In genomic region chr5:128904113-128904512, GRCm38 (mm10) we compare ENCODE assay signal across 14 mouse cellular contexts. TPM values are rescaled to one million over a fixed set of nuclear protein-coding genes. Genes with fewer than 3 reads are reported as not detected.
DNase-seq lines count a peak whose midpoint lies in the region; ATAC-seq and TF ChIP-seq lines count a peak whose summit lies in the region.
"Had no signal": no experiment of that assay in that cellular context is flagged by ENCODE, and none has a peak within 500 bp of the region (broad histone marks: within the 10 kb centered on the region; RNA-seq: fewer than 3 reads in every experiment).

No protein-coding gene starts in this region.

- H3K9me3 ChIP-seq in forebrain, embryonic 12.5 days = no peaks in the 10 kb centered on the region
- H3K9me3 ChIP-seq in forebrain, embryonic 16.5 days (ENCODE audit: control insufficient read depth, low read length) = no peaks in the 10 kb centered on the region
- H3K9me3 ChIP-seq in E14TG2a.4 (ENCODE audit: low read length) = no peaks in the 10 kb centered on the region
- H3K9me3 ChIP-seq in midbrain, embryonic 14.5 days (ENCODE audit: control insufficient read depth, low read length) = no peaks in the 10 kb centered on the region
- H3K9me3 ChIP-seq in heart, embryonic 11.5 days (replicated peaks; ENCODE audit: control insufficient read depth, low read length) = no peaks in the 10 kb centered on the region
- H3K9me3 ChIP-seq: heart, embryonic 10.5 days; limb, embryonic 12.5 days had no signal

- no peaks in the 10 kb centered on the region for H3K36me3 ChIP-seq in forebrain, embryonic 12.5 days (replicated peaks)
- no peaks in the 10 kb centered on the region for H3K36me3 ChIP-seq in forebrain, embryonic 16.5 days (ENCODE audit: control insufficient read depth, insufficient read depth)
- no peaks in the 10 kb centered on the region for H3K36me3 ChIP-seq in E14TG2a.4 (ENCODE audit: insufficient read depth, low read length)
- no peaks in the 10 kb centered on the region for H3K36me3 ChIP-seq in midbrain, embryonic 14.5 days (ENCODE audit: control insufficient read depth, insufficient read depth, low read length)
- no peaks in the 10 kb centered on the region for H3K36me3 ChIP-seq in heart, embryonic 11.5 days (ENCODE audit: control insufficient read depth, insufficient read depth, low read length)
- H3K36me3 ChIP-seq: heart, embryonic 10.5 days; limb, embryonic 12.5 days had no signal

- TF ChIP-seq CTCF in E14TG2a.4 (conservative IDR thresholded peaks at IDR 0.05; ENCODE audit: low read length) = no peak
- no peak for TF ChIP-seq CTCF in lung, adult 2 months (IDR thresholded peaks at IDR 0.05; ENCODE audit: insufficient read depth, low read length)

- H3K4me2 ChIP-seq in forebrain, embryonic 12.5 days = no peak overlapping the region
- H3K4me2 ChIP-seq in forebrain, embryonic 16.5 days (ENCODE audit: low read length) = no peak overlapping the region
- H3K4me2 ChIP-seq in midbrain, embryonic 14.5 days (ENCODE audit: low read length) = no peak overlapping the region
- no peak overlapping the region for H3K4me2 ChIP-seq in heart, embryonic 11.5 days
- H3K4me2 ChIP-seq: limb, embryonic 12.5 days had no signal

- H3K4me1 ChIP-seq in forebrain, embryonic 12.5 days = peaks cover 20% of the 10 kb centered on the region
- no peaks in the 10 kb centered on the region; the same call in 1 of the 2 replicates for H3K4me1 ChIP-seq in forebrain, embryonic 16.5 days (replicated peaks; ENCODE audit: control insufficient read depth, insufficient read depth, low read length)
- peaks cover 48% of the 10 kb centered on the region for H3K4me1 ChIP-seq in E14TG2a.4 (replicated peaks; ENCODE audit: low read depth, low read length)
- H3K4me1 ChIP-seq in midbrain, embryonic 14.5 days (ENCODE audit: control insufficient read depth, insufficient read depth, low read length) = peaks cover 26% of the 10 kb centered on the region
- H3K4me1 ChIP-seq in heart, embryonic 11.5 days (ENCODE audit: control insufficient read depth, insufficient read depth, low read length) = no peaks in the 10 kb centered on the region
- no peaks in the 10 kb centered on the region for H3K4me1 ChIP-seq in lung, adult 2 months (ENCODE audit: control insufficient read depth, insufficient read depth, low read length)

- peak; percentile 29 for DNase-seq in embryo, embryonic 10.5 days (ENCODE audit: low spot score)
- DNase-seq in midbrain, embryonic 14.5 days = peak; percentile 78
- DNase-seq in B cell, adult 2 months = no peak
- no peak for DNase-seq in lung, adult 2 months
- DNase-seq: cerebellum, postnatal 36 days; kidney, adult 9 months; lung, postnatal 14 days had no signal

- 34% methylated on average over 5 of the region's 5 CpGs for WGBS in forebrain, embryonic 12.5 days
- 24% methylated on average over 5 of the region's 5 CpGs for WGBS in forebrain, embryonic 16.5 days
- WGBS in midbrain, embryonic 14.5 days = 8% methylated on average over 5 of the region's 5 CpGs
- 28% methylated on average over 5 of the region's 5 CpGs for WGBS in heart, embryonic 11.5 days (ENCODE audit: insufficient replicate concordance)
- 21% methylated on average over 5 of the region's 5 CpGs for WGBS in lung, adult 2 months

- ATAC-seq in forebrain, embryonic 12.5 days (ENCODE audit: low FRiP score) = peak; percentile 20; the same call in 1 of the 2 replicates
- no peak for ATAC-seq in forebrain, embryonic 16.5 days
- ATAC-seq in midbrain, embryonic 14.5 days (ENCODE audit: low FRiP score, low TSS enrichment) = peak; percentile 4; the same call in 1 of the 2 replicates
- ATAC-seq in heart, embryonic 11.5 days (replicated peaks; ENCODE audit: insufficient number of reproducible peaks, low FRiP score, low TSS enrichment) = no peak
- ATAC-seq: forebrain, embryonic 14.5 days had no signal

- no peaks in the 10 kb centered on the region for H3K27me3 ChIP-seq in forebrain, embryonic 12.5 days
- H3K27me3 ChIP-seq in forebrain, embryonic 16.5 days (replicated peaks; ENCODE audit: control insufficient read depth, insufficient read depth, low read length) = no peaks in the 10 kb centered on the region
- peaks cover 9% of the 10 kb centered on the region; the same call in 1 of the 2 replicates for H3K27me3 ChIP-seq in E14TG2a.4 (ENCODE audit: insufficient read depth, low read length)
- no peaks in the 10 kb centered on the region for H3K27me3 ChIP-seq in midbrain, embryonic 14.5 days (ENCODE audit: control insufficient read depth, insufficient read depth, low read length)
- H3K27me3 ChIP-seq in heart, embryonic 11.5 days (ENCODE audit: control insufficient read depth, insufficient read depth, low read length) = no peaks in the 10 kb centered on the region
- H3K27me3 ChIP-seq: limb, embryonic 12.5 days had no signal

- H3K27ac ChIP-seq in forebrain, embryonic 12.5 days = no peak overlapping the region
- no peak overlapping the region for H3K27ac ChIP-seq in forebrain, embryonic 16.5 days (ENCODE audit: low read length)
- peak overlapping the region; percentile 60 for H3K27ac ChIP-seq in midbrain, embryonic 14.5 days (replicated peaks; ENCODE audit: low read depth, low read length)
- no peak overlapping the region for H3K27ac ChIP-seq in heart, embryonic 11.5 days (ENCODE audit: low read depth, low read length)
- H3K27ac ChIP-seq: heart, embryonic 10.5 days; limb, embryonic 12.5 days had no signal

- TF ChIP-seq POLR2A in lung, adult 2 months (IDR thresholded peaks at IDR 0.05; ENCODE audit: borderline replicate concordance, extremely low read depth, low read depth, low read length) = no peak

- H3K9ac ChIP-seq in forebrain, embryonic 12.5 days = no peak overlapping the region
- no peak overlapping the region for H3K9ac ChIP-seq in forebrain, embryonic 16.5 days (replicated peaks; ENCODE audit: low read depth, low read length)
- H3K9ac ChIP-seq in midbrain, embryonic 14.5 days (replicated peaks; ENCODE audit: low read length) = no peak overlapping the region
- no peak overlapping the region for H3K9ac ChIP-seq in heart, embryonic 11.5 days (ENCODE audit: low read depth, low read length)
- H3K9ac ChIP-seq: limb, embryonic 12.5 days had no signal

- no peak overlapping the region for H3K4me3 ChIP-seq in forebrain, embryonic 12.5 days (replicated peaks)
- H3K4me3 ChIP-seq in forebrain, embryonic 16.5 days (replicated peaks; ENCODE audit: low read length) = no peak overlapping the region
- peak overlapping the region; percentile 4; the same call in 1 of the 2 replicates for H3K4me3 ChIP-seq in E14TG2a.4 (replicated peaks; ENCODE audit: low read length)
- no peak overlapping the region for H3K4me3 ChIP-seq in midbrain, embryonic 14.5 days (replicated peaks; ENCODE audit: low read depth, low read length)
- no peak overlapping the region for H3K4me3 ChIP-seq in heart, embryonic 11.5 days (ENCODE audit: low read depth, low read length)
- no peak overlapping the region for H3K4me3 ChIP-seq in lung, adult 2 months (replicated peaks; ENCODE audit: extremely low read depth, low read depth, low read length)
- H3K4me3 ChIP-seq: heart, embryonic 10.5 days; limb, embryonic 12.5 days had no signal

RNA-seq across cellular contexts. Expression of gene Rimbp2, which starts 49.2 kb away (rescaled TPM):
- polyA plus RNA-seq in forebrain, embryonic 12.5 days (2016; fragmentation: Nextera tagmentation; extraction: Ambion mirVana) = 1.00 and 1.3 TPM in 2 replicates
- polyA plus RNA-seq in forebrain, embryonic 16.5 days (2015; fragmentation: Nextera tagmentation; extraction: Ambion mirVana) = 3.0 and 4.1 TPM in 2 replicates
- 5.1 and 5.8 TPM in 2 replicates for polyA plus RNA-seq in midbrain, embryonic 14.5 days (2014; fragmentation: Nextera tagmentation; extraction: Ambion mirVana)
- 0.03 and 0.39 TPM in 2 replicates for polyA plus RNA-seq in heart, embryonic 11.5 days (2014; fragmentation: Nextera tagmentation; extraction: Ambion mirVana)
- polyA plus RNA-seq in lung, adult 2 months (2012; rRNA removed) = 0.06 and 0.17 TPM in 2 replicates

Comparison
In these comparisons a context has a peak if more than half of its experiments do, and no peak if none do; other contexts are left out.
1. ATAC-seq: peak in forebrain, embryonic 12.5 days (single experiment) and midbrain, embryonic 14.5 days (single experiment); none in forebrain, embryonic 16.5 days (single experiment) and heart, embryonic 11.5 days (single experiment).
2. DNase-seq: peak in embryo, embryonic 10.5 days (single experiment) and midbrain, embryonic 14.5 days (single experiment); none in B cell, adult 2 months (0 of 2) and lung, adult 2 months (single experiment).